Mouse (Mus musculus) bone marrow, adult 2 months (tissue): ENCODE data around the gene Ptpn22.

ENCODE experiments used
- CTCF ChIP-seq: fragments of 200-500 bp; IDR thresholded peaks from 2 replicates; pipeline ENCODE4 v1.5.1; 2011; ENCODE audit warnings: low read length, control low read depth; ENCODE audit not compliant: control insufficient read depth, insufficient read depth
- POLR2A ChIP-seq: fragments of 200-500 bp; IDR thresholded peaks from 2 replicates; pipeline ENCODE4 v1.6.1; 2011; ENCODE audit warnings: low read depth, mild to moderate bottlenecking, control low read depth, low read length, borderline replicate concordance; ENCODE audit not compliant: control insufficient read depth

DNA sequence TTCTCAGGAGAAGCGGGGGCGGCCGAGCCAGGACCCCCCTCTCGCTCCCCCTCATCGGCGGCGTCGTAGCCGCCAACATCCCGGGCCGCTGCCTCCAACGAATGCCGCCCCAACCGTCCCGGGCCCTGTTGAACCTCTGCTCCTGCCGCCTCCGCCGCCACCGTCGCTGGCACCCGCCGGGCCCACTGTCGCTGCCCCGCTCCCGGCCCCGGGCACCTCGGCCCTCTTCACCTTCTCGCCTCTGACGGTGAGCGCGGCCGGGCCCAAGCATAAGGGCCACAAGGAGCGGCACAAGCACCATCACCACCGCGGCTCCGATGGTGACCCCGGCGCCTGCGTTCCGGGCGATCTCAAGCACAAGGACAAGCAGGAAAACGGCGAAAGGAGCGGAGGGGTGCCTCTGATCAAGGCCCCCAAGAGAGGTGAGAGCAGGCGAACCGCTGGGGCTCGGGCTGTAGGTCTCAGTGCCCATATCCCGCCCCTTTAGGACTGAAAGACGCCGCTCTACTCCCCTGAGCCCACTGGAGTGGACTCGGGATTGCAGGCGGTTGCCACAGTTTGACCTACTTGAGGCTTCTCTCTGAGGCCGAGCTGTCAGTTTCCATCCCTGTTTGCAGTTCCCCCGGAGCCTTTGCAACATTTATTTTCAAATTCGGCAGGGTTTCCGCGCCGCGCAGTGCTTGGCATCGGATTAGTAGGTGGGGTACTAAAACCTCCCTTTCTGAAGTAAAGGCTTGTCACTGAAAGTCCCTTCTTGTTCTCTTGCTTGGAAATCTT lies 55.3 kb downstream of the Ptpn22 start:
- TF ChIP-seq POLR2A = no peak
- TF ChIP-seq CTCF = no peak
